Mouse (Mus musculus): Measurements from ENCODE around the gene Vps33a.
"Not testable (repeated sequence)": the region's sequence is repeated elsewhere in the genome, so short reads cannot be mapped to it uniquely, and the experiment has no call there.

The Vps33a gene

GRCm38 (mm10) chr5:123523692-123524392 is 49.0 kb downstream of the Vps33a start, which contains the start of gene Diablo:
TSS of gene Diablo (minus strand) at chr5:123524176.
- no peak for TF ChIP-seq POU5F1 (IDR thresholded peaks at IDR 0.05; ENCODE audit: borderline replicate concordance, low read length)
- TF ChIP-seq CTCF (conservative IDR thresholded peaks at IDR 0.05; ENCODE audit: low read length): no peak
- TF ChIP-seq NANOG (IDR thresholded peaks at IDR 0.05; ENCODE audit: borderline replicate concordance, low read length): no peak
- Histone ChIP-seq H3K4me3 (replicated peaks; ENCODE audit: low read length) (peak within 1 kb of the TSS; percentile 93), H3K4me1 (replicated peaks; ENCODE audit: low read depth, low read length) (peaks cover 39% of the 10 kb centered on the region), H3K36me3 (ENCODE audit: insufficient read depth, low read length) (peaks cover 36% of the 10 kb centered on the region), H3K9me3 (ENCODE audit: low read length) (no peaks in the 10 kb centered on the region), H3K27me3 (ENCODE audit: insufficient read depth, low read length) (peaks cover 12% of the 10 kb centered on the region)

GRCm38 (mm10) chr5:123522166-123522565 is 50.7 kb downstream of the Vps33a start:
- no peaks in the 10 kb centered on the region for H3K9me3 ChIP-seq (ENCODE audit: low read length)
- peaks cover 35% of the 10 kb centered on the region for H3K4me1 ChIP-seq (replicated peaks; ENCODE audit: low read depth, low read length)
- H3K4me3 ChIP-seq (replicated peaks; ENCODE audit: low read length): no peak overlapping the region
- peaks cover 12% of the 10 kb centered on the region for H3K27me3 ChIP-seq (ENCODE audit: insufficient read depth, low read length)
- TF ChIP-seq CTCF (conservative IDR thresholded peaks at IDR 0.05; ENCODE audit: low read length) (no peak), POU5F1 (IDR thresholded peaks at IDR 0.05; ENCODE audit: borderline replicate concordance, low read length) (no peak), NANOG (IDR thresholded peaks at IDR 0.05; ENCODE audit: borderline replicate concordance, low read length) (no peak)
- peaks cover 37% of the 10 kb centered on the region for H3K36me3 ChIP-seq (ENCODE audit: insufficient read depth, low read length)

GRCm38 (mm10) chr5:123521621-123522020 is 51.2 kb downstream of the Vps33a start:
- Histone ChIP-seq H3K4me3 (replicated peaks; ENCODE audit: low read length) (no peak overlapping the region), H3K27me3 (ENCODE audit: insufficient read depth, low read length) (peaks cover 12% of the 10 kb centered on the region), H3K4me1 (replicated peaks; ENCODE audit: low read depth, low read length) (peaks cover 35% of the 10 kb centered on the region), H3K9me3 (ENCODE audit: low read length) (no peaks in the 10 kb centered on the region), H3K36me3 (ENCODE audit: insufficient read depth, low read length) (peaks cover 42% of the 10 kb centered on the region)
- TF ChIP-seq NANOG (IDR thresholded peaks at IDR 0.05; ENCODE audit: borderline replicate concordance, low read length) (no peak), POU5F1 (IDR thresholded peaks at IDR 0.05; ENCODE audit: borderline replicate concordance, low read length) (no peak), CTCF (conservative IDR thresholded peaks at IDR 0.05; ENCODE audit: low read length) (no peak)

DNA sequence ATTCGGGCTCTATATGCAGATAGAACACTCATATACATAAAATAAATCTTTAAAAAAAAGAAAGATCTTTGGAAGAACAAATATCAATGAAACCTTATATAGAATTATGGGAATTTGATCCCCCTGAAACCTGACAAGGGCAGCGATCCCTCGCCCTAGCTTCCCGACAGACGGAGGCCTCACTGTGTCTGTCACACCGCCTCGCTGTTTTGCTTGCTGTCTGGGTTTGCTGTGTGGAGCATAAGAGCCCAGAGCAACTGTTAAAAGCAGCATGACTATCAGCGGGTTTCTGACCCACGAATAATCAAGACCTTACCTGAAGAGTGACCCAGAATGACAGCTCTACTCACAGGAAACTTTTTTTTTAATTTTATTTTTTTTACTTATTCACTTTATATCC is 52.2 kb downstream of the Vps33a start:
- Histone ChIP-seq H3K27me3 (ENCODE audit: insufficient read depth, low read length) (peaks cover 12% of the 10 kb centered on the region), H3K36me3 (ENCODE audit: insufficient read depth, low read length) (peaks cover 52% of the 10 kb centered on the region), H3K9me3 (ENCODE audit: low read length) (no peaks in the 10 kb centered on the region), H3K4me1 (replicated peaks; ENCODE audit: low read depth, low read length) (peaks cover 30% of the 10 kb centered on the region), H3K4me3 (replicated peaks; ENCODE audit: low read length) (no peak overlapping the region)
- TF ChIP-seq NANOG (IDR thresholded peaks at IDR 0.05; ENCODE audit: borderline replicate concordance, low read length): no peak
- TF ChIP-seq POU5F1 (IDR thresholded peaks at IDR 0.05; ENCODE audit: borderline replicate concordance, low read length): no peak
- TF ChIP-seq CTCF (conservative IDR thresholded peaks at IDR 0.05; ENCODE audit: low read length): no peak

DNA sequence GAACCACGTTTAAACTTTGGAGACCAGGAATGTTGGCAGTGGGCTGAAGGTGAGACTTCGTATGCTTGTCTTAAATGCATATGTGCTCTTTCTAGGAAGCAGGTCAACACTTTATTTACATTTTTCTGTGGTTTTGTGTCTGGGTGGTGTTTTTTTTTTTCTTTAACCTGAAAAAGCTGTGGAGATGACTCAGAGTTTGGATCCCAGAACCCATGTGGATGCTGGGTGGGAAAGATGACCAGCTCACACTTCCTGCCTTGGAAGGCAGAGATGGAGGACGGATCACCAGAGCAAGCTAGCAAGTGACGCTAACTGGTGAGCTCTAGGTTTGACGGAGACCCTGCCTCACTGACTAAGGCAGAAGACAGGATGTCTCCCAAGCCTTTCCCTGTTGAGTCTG is 58.0 kb downstream of the Vps33a start:
- Histone ChIP-seq H3K36me3 (ENCODE audit: insufficient read depth, low read length) (peaks cover 86% of the 10 kb centered on the region), H3K4me3 (replicated peaks; ENCODE audit: low read length) (no peak overlapping the region), H3K4me1 (replicated peaks; ENCODE audit: low read depth, low read length) (peaks cover 33% of the 10 kb centered on the region), H3K9me3 (ENCODE audit: low read length) (no peaks in the 10 kb centered on the region), H3K27me3 (ENCODE audit: insufficient read depth, low read length) (peaks cover 8% of the 10 kb centered on the region)
- TF ChIP-seq CTCF (conservative IDR thresholded peaks at IDR 0.05; ENCODE audit: low read length): no peak
- no peak for TF ChIP-seq NANOG (IDR thresholded peaks at IDR 0.05; ENCODE audit: borderline replicate concordance, low read length)
- TF ChIP-seq POU5F1 (IDR thresholded peaks at IDR 0.05; ENCODE audit: borderline replicate concordance, low read length): no peak

DNA sequence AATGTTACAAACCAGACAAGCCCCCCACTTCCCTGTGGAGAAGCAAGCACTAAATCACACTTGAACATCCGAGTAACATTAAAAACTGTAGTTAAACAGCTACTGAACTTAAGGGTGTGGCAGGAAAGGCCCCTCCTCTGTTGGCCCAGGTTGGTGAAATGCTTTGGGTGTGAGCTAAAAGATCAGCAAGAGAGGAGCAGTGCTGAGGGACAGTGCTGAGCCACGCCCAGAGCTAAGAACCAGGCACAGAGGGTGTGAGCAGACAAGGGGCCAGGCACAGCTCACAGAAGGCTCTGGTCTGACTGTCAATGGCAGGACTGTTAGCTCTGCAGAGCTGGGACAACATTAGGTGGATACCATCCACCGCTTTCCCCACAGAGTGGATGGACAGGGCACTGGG is 60.7 kb downstream of the Vps33a start:
- Histone ChIP-seq H3K4me1 (replicated peaks; ENCODE audit: low read depth, low read length) (peaks cover 48% of the 10 kb centered on the region), H3K36me3 (ENCODE audit: insufficient read depth, low read length) (peaks cover 59% of the 10 kb centered on the region), H3K27me3 (ENCODE audit: insufficient read depth, low read length) (peaks cover 32% of the 10 kb centered on the region), H3K9me3 (ENCODE audit: low read length) (no peaks in the 10 kb centered on the region), H3K4me3 (replicated peaks; ENCODE audit: low read length) (no peak overlapping the region)
- TF ChIP-seq NANOG (IDR thresholded peaks at IDR 0.05; ENCODE audit: borderline replicate concordance, low read length): no peak

- H3K4me3 ChIP-seq (replicated peaks; ENCODE audit: low read length); H3K9me3 ChIP-seq (ENCODE audit: low read length): not testable (repeated sequence)
- Histone ChIP-seq H3K4me1 (replicated peaks; ENCODE audit: low read depth, low read length) (peaks cover 48% of the 10 kb centered on the region), H3K27me3 (ENCODE audit: insufficient read depth, low read length) (peaks cover 37% of the 10 kb centered on the region), H3K36me3 (ENCODE audit: insufficient read depth, low read length) (peaks cover 52% of the 10 kb centered on the region)
Measured at GRCm38 (mm10) chr5:123511426-123511825, 61.4 kb downstream of the Vps33a start.

DNA sequence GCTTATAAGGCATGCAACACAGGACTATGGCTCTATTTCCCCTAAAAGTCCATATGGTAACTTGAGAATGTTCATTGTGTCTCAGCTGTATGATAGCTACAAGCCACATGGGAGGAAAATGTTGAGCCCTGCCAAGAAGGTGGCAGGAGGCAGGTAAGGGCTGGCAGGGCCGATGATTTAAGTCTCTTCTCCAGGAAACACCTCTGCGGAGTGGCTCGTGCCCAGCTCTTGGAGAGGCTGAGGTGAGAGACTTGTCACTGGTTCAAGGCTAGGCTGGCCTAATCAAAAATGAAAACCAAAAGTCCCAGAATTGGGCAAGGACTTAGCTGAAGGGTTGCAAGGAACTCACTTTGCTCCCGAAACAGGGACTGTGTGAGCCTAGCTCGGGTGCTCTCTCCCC is 62.7 kb downstream of the Vps33a start, which contains the start of gene B3gnt4:
TSS of gene B3gnt4 (plus strand) at position 301 of the 400 bp plus-strand sequence.
- no peaks in the 10 kb centered on the region for H3K9me3 ChIP-seq (ENCODE audit: low read length)
- peaks cover 39% of the 10 kb centered on the region for H3K36me3 ChIP-seq (ENCODE audit: insufficient read depth, low read length)
- H3K4me3 ChIP-seq (replicated peaks; ENCODE audit: low read length): peak within 1 kb of the TSS; percentile 84; the same call in 1 of the 2 replicates
- peaks cover 48% of the 10 kb centered on the region for H3K4me1 ChIP-seq (replicated peaks; ENCODE audit: low read depth, low read length)
- peaks cover 43% of the 10 kb centered on the region for H3K27me3 ChIP-seq (ENCODE audit: insufficient read depth, low read length)
- TF ChIP-seq CTCF (conservative IDR thresholded peaks at IDR 0.05; ENCODE audit: low read length) (no peak), POU5F1 (IDR thresholded peaks at IDR 0.05; ENCODE audit: borderline replicate concordance, low read length) (no peak), NANOG (IDR thresholded peaks at IDR 0.05; ENCODE audit: borderline replicate concordance, low read length) (no peak)

DNA sequence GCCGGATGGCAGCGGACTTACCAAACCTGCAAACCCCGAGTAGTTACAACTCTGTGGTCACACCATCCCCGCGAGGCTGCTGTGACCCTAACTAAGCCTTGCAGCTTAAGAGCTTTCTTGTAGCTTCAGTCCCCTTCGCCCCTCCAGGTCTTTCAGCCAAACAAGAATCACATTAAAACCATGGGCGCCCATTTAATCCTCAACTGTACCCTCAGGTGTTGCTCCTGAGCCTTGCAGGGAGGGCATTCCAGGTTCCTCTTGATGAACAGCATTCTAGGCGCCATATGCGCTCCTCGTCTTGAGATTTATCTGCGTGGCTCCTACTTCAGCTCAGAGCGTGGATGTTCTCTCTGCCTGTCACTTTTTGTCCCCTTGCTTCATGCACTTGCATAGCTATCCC is 63.9 kb downstream of the Vps33a start:
- Histone ChIP-seq H3K36me3 (ENCODE audit: insufficient read depth, low read length) (peaks cover 27% of the 10 kb centered on the region), H3K4me3 (replicated peaks; ENCODE audit: low read length) (peak overlapping the region; percentile 84), H3K27me3 (ENCODE audit: insufficient read depth, low read length) (peaks cover 53% of the 10 kb centered on the region), H3K4me1 (replicated peaks; ENCODE audit: low read depth, low read length) (peaks cover 48% of the 10 kb centered on the region), H3K9me3 (ENCODE audit: low read length) (no peaks in the 10 kb centered on the region)
- TF ChIP-seq NANOG (IDR thresholded peaks at IDR 0.05; ENCODE audit: borderline replicate concordance, low read length) (no peak), POU5F1 (IDR thresholded peaks at IDR 0.05; ENCODE audit: borderline replicate concordance, low read length) (no peak)
